Mouse (Mus musculus): ENCODE measurements around the gene Gse1.

Gse1 gene

DNA sequence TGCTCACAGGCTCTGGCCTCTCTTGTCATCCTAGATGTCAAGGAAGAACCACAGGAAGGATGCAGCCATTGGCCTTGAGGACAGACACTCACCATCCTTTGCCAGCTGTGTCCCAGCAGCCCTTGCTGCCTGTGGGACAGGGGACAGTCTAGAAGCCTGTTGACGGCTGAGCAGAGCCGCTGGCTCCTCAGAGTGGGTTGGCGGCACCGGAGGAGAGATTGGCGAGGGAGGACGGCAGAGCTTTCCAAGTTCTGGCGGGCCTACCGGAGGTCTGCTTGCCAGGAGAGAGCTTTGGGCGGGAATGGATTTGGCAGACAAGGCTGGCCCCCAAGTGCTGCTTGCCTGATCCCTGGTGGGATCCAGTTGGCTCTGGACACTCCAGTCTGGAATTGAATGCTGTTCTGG, 165.6 kb downstream of the Gse1 start:
- H3K9me3 ChIP-seq (ENCODE audit: low read length) = 0 out of 2 replicates have a peak, but pooled peaks cover 3% of the 10 kb centered on the region
- no peak for TF ChIP-seq POU5F1 (IDR thresholded peaks at IDR 0.05; ENCODE audit: borderline replicate concordance, low read length)
- TF ChIP-seq CTCF (conservative IDR thresholded peaks at IDR 0.05; ENCODE audit: low read length) = no peak
- TF ChIP-seq NANOG (IDR thresholded peaks at IDR 0.05; ENCODE audit: borderline replicate concordance, low read length) = no peak
- no peaks in the 10 kb centered on the region for H3K36me3 ChIP-seq (ENCODE audit: insufficient read depth, low read length)
- peaks cover 41% of the 10 kb centered on the region for H3K4me1 ChIP-seq (replicated peaks; ENCODE audit: low read depth, low read length)
- peak overlapping the region; percentile 66 for H3K4me3 ChIP-seq (replicated peaks; ENCODE audit: low read length)
- H3K27me3 ChIP-seq (ENCODE audit: insufficient read depth, low read length) = peaks cover 11% of the 10 kb centered on the region; the same call in 1 of the 2 replicates

- H3K27me3 ChIP-seq (ENCODE audit: insufficient read depth, low read length) = peaks cover 27% of the 10 kb centered on the region
- no peak overlapping the region for H3K4me3 ChIP-seq (replicated peaks; ENCODE audit: low read length)
These were observed 167.6 kb downstream of the Gse1 start for GRCm38 (mm10) chr8:120395892-120396291.

DNA sequence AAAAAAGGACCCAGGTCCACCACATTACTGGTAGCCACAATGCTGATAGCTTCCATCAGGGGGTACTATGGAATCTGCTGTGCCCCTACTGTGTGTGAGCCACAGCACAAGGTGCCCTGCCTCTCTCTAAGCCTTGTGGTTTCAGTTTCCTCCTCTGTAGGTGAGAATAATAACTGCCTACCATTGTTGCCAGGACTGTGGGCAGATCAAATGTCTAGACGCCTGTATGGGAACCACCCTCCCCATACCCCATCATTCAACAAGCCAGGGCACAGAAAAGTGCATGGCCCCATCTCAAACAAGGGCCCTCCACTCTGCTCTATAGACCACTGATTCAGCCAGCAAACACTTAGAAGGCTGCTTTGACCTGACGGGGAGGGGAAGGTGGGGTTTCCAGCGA, 168.5 kb downstream of the Gse1 start:
- Histone ChIP-seq H3K9me3 (ENCODE audit: low read length) (0 out of 2 replicates have a peak, but pooled peaks cover 3% of the 10 kb centered on the region), H3K36me3 (ENCODE audit: insufficient read depth, low read length) (no peaks in the 10 kb centered on the region), H3K4me1 (replicated peaks; ENCODE audit: low read depth, low read length) (peaks cover 38% of the 10 kb centered on the region), H3K4me3 (replicated peaks; ENCODE audit: low read length) (no peak overlapping the region), H3K27me3 (ENCODE audit: insufficient read depth, low read length) (peaks cover 34% of the 10 kb centered on the region)
- TF ChIP-seq NANOG (IDR thresholded peaks at IDR 0.05; ENCODE audit: borderline replicate concordance, low read length) (no peak), POU5F1 (IDR thresholded peaks at IDR 0.05; ENCODE audit: borderline replicate concordance, low read length) (no peak), CTCF (conservative IDR thresholded peaks at IDR 0.05; ENCODE audit: low read length) (no peak)

More at GRCm38 (mm10) chr8:120395892-120396291, 167.6 kb downstream of the Gse1 start:
- Histone ChIP-seq H3K36me3 (ENCODE audit: insufficient read depth, low read length) (no peaks in the 10 kb centered on the region), H3K9me3 (ENCODE audit: low read length) (0 out of 2 replicates have a peak, but pooled peaks cover 3% of the 10 kb centered on the region), H3K4me1 (replicated peaks; ENCODE audit: low read depth, low read length) (peaks cover 46% of the 10 kb centered on the region)
- TF ChIP-seq NANOG (IDR thresholded peaks at IDR 0.05; ENCODE audit: borderline replicate concordance, low read length) (no peak), POU5F1 (IDR thresholded peaks at IDR 0.05; ENCODE audit: borderline replicate concordance, low read length) (no peak), CTCF (conservative IDR thresholded peaks at IDR 0.05; ENCODE audit: low read length) (no peak)

DNA sequence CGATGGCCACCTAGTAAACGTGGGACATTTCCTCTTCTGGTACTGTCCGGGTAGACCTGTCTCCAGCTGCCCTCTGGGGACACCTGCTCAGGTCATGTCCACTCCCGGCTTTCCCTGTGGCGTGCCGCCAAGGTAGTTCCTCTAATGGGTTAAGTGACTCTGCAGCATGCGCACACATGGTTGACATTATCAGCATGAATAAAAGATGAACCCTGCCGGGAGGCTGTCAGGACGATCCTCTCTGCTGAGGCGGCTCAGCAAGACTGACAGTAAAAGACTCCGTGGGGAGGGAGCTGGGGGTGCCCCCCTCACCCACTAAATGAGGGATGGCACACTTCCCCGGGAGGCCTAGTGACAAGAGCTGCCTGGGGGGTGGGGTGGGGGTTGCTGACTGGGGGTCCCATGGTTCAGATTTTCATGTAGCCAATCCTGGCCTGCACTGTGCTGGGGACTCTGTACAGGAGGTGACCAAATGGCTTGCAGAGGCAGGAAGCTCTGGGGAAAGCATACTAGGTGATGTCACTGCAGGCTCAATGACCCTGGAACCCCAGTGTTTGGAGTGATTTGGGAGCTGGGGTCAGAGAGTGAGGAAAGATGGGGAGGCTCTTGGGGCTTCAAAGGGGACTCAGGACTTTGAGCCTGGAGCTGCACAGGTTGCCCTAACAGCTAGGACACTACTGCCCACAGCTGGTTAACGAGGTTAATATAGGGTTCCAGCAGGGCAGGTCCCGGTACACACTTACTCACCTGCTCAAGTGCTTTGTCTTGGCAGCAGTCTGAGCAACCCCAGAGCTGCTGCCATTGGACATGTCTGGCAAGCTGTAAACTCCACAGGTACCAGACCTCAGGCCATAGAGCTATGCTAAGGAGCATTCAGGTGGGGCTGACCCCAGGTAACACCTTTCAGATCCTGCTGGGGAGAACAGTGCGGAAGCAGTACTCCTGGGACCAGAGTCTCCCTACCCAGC, 169.5 kb downstream of the Gse1 start:
- Histone ChIP-seq H3K27me3 (ENCODE audit: insufficient read depth, low read length) (peaks cover 34% of the 10 kb centered on the region), H3K4me3 (replicated peaks; ENCODE audit: low read length) (no peak overlapping the region), H3K9me3 (ENCODE audit: low read length) (0 out of 2 replicates have a peak, but pooled peaks cover 3% of the 10 kb centered on the region), H3K36me3 (ENCODE audit: insufficient read depth, low read length) (no peaks in the 10 kb centered on the region), H3K4me1 (replicated peaks; ENCODE audit: low read depth, low read length) (peaks cover 29% of the 10 kb centered on the region)
- TF ChIP-seq CTCF (conservative IDR thresholded peaks at IDR 0.05; ENCODE audit: low read length) (no peak), NANOG (IDR thresholded peaks at IDR 0.05; ENCODE audit: borderline replicate concordance, low read length) (no peak), POU5F1 (IDR thresholded peaks at IDR 0.05; ENCODE audit: borderline replicate concordance, low read length) (no peak)

GRCm38 (mm10) chr8:120399212-120399934, 171.1 kb downstream of the Gse1 start:
- Histone ChIP-seq H3K4me3 (replicated peaks; ENCODE audit: low read length) (peak overlapping the region; percentile 75), H3K9me3 (ENCODE audit: low read length) (0 out of 2 replicates have a peak, but pooled peaks cover 3% of the 10 kb centered on the region), H3K36me3 (ENCODE audit: insufficient read depth, low read length) (no peaks in the 10 kb centered on the region), H3K27me3 (ENCODE audit: insufficient read depth, low read length) (peaks cover 33% of the 10 kb centered on the region), H3K4me1 (replicated peaks; ENCODE audit: low read depth, low read length) (peaks cover 19% of the 10 kb centered on the region)
- no peak for TF ChIP-seq CTCF (conservative IDR thresholded peaks at IDR 0.05; ENCODE audit: low read length)
- TF ChIP-seq NANOG (IDR thresholded peaks at IDR 0.05; ENCODE audit: borderline replicate concordance, low read length) = no peak
- TF ChIP-seq POU5F1 (IDR thresholded peaks at IDR 0.05; ENCODE audit: borderline replicate concordance, low read length) = no peak

DNA sequence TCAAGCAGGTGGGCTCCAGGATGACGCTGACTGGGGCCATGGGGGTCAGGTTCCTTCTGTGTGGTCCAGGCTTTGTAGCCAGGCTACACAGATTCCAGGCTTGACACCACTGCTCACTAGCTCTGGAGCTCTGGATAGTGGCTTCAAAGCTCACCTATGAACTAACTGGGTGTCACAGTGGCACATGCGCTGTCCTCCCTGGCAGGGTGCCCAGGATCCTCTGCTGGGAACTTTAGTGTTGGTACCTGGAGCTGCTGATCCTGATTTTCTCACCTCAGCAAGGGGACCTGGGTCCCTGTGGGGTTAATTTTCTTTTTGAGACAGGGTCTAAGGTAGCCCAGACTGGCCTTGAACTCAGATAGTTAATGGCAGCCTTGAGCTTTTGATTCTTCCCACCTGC, 173.0 kb downstream of the Gse1 start:
- Histone ChIP-seq H3K4me1 (replicated peaks; ENCODE audit: low read depth, low read length) (peaks cover 25% of the 10 kb centered on the region), H3K27me3 (ENCODE audit: insufficient read depth, low read length) (peaks cover 37% of the 10 kb centered on the region), H3K9me3 (ENCODE audit: low read length) (no peaks in the 10 kb centered on the region), H3K36me3 (ENCODE audit: insufficient read depth, low read length) (no peaks in the 10 kb centered on the region), H3K4me3 (replicated peaks; ENCODE audit: low read length) (no peak overlapping the region)
- TF ChIP-seq NANOG (IDR thresholded peaks at IDR 0.05; ENCODE audit: borderline replicate concordance, low read length) (no peak), POU5F1 (IDR thresholded peaks at IDR 0.05; ENCODE audit: borderline replicate concordance, low read length) (no peak), CTCF (conservative IDR thresholded peaks at IDR 0.05; ENCODE audit: low read length) (no peak)

DNA sequence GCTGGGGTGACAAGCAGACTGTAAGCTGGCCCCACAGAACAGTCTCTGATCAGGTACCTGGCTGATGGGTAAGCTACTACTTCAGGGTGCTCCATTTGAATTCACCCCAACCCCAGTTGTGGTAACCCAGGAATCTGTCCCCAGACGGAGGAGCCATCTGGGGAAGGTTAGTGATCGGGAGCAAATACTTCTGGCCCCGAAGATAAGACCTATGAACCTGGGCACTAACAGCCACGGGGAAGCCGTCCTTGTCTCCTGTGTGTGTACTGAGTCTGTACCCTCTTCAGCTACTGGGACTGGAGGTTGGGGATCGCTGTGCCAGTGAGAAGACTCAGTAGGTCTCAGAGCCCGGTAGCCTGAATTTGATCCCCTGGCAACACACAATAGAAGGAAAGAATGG, 173.5 kb downstream of the Gse1 start:
- Histone ChIP-seq H3K36me3 (ENCODE audit: insufficient read depth, low read length) (no peaks in the 10 kb centered on the region), H3K9me3 (ENCODE audit: low read length) (no peaks in the 10 kb centered on the region), H3K4me3 (replicated peaks; ENCODE audit: low read length) (no peak overlapping the region), H3K27me3 (ENCODE audit: insufficient read depth, low read length) (peaks cover 38% of the 10 kb centered on the region), H3K4me1 (replicated peaks; ENCODE audit: low read depth, low read length) (peaks cover 30% of the 10 kb centered on the region)
- TF ChIP-seq CTCF (conservative IDR thresholded peaks at IDR 0.05; ENCODE audit: low read length) = no peak
- TF ChIP-seq NANOG (IDR thresholded peaks at IDR 0.05; ENCODE audit: borderline replicate concordance, low read length) = no peak
- no peak for TF ChIP-seq POU5F1 (IDR thresholded peaks at IDR 0.05; ENCODE audit: borderline replicate concordance, low read length)

Data from E14TG2a.4 (cell line).